Mouse (Mus musculus) heart, adult 2 months (tissue): Measurements from ENCODE around the gene Limk2. TPM values are rescaled to one million over a fixed set of nuclear protein-coding genes. Genes with fewer than 3 reads are reported as not detected.
A peak's percentile ranks its signal among the peaks of the same experiment; 100 is the strongest.

Experiments
- DNase-seq, 2 experiments: peaks; one replicate each; pipeline ENCODE4 v3.0.0; 2021
- H3K27ac ChIP-seq: fragments of 200-600 bp; 2 replicates; pipeline ENCODE4 v1.8.1; 2022
- H3K27me3 ChIP-seq: fragments of 200-500 bp; 2 replicates; pipeline ENCODE4 v1.6.1; 2012; ENCODE audit warnings: mild to moderate bottlenecking, low read length, inconsistent platforms, mixed read lengths; ENCODE audit not compliant: control insufficient read depth, insufficient read depth
- H3K36me3 ChIP-seq: fragments of 200-500 bp; 2 replicates; pipeline ENCODE4 v1.6.1; 2012; ENCODE audit warnings: low read length, inconsistent platforms; ENCODE audit not compliant: control insufficient read depth, insufficient read depth
- H3K4me1 ChIP-seq: fragments of 200-500 bp; 2 replicates; pipeline ENCODE4 v1.6.1; 2011; ENCODE audit warnings: low read length; ENCODE audit not compliant: control insufficient read depth, insufficient read depth
- H3K4me3 ChIP-seq: fragments of 200-600 bp; 2 replicates; pipeline ENCODE4 v1.8.1; 2022
- H3K79me2 ChIP-seq: fragments of 200-500 bp; replicated peaks from 2 replicates; pipeline ENCODE4 v1.6.1; 2012; ENCODE audit warnings: mild to moderate bottlenecking, inconsistent platforms, low read length, moderate library complexity, mixed read lengths; ENCODE audit not compliant: control insufficient read depth, insufficient read depth
- H3K9ac ChIP-seq: fragments of 200-500 bp; 2 replicates; pipeline ENCODE4 v1.6.1; 2012; ENCODE audit warnings: low read depth, mild to moderate bottlenecking, control low read depth, inconsistent platforms, low read length, mixed read lengths
- CTCF ChIP-seq: fragments of 200-600 bp; IDR thresholded peaks from 2 replicates; pipeline ENCODE4 v1.8.1; 2022; ENCODE audit warnings: antibody characterized with exemption, mild to moderate bottlenecking, moderate library complexity
- EP300 ChIP-seq: fragments of 200-500 bp; IDR thresholded peaks from 2 replicates; pipeline ENCODE4 v1.6.1; 2011; ENCODE audit warnings: low read depth, low read length, control low read depth; ENCODE audit not compliant: insufficient read depth
- POLR2A ChIP-seq: fragments of 200-500 bp; IDR thresholded peaks from 2 replicates; pipeline ENCODE4 v1.6.1; 2011; ENCODE audit warnings: mild to moderate bottlenecking, low read depth, low read length, control low read depth; ENCODE audit not compliant: insufficient read depth
- WGBS: fragments of 180-500 bp; shearing (Covaris S2); methylation state at CpG from one replicate; pipeline ENCODE4 v1.1.7; 2018; 5-methylcytosine and 5-hydroxymethylcytosine counted together
- intact Hi-C: fragments of 180-260 bp; cut with DNase I; formaldehyde crosslinking; loops from one replicate; pipeline ENCODE4 v1.15.1; 2025
- polyA plus RNA-seq: library from polyadenylated mRNA; depleted of rRNA; stranded (reverse); fragments of >200 nt; gene quantifications from 2 replicates; pipeline ENCODE4 v1.2.3, GENCODE M21; 2012
- total RNA-seq, 2 experiments: library from RNA; stranded (reverse); gene quantifications; 2 replicates each; pipeline ENCODE4 v1.2.3; 2021

Gene Limk2
- total and polyA plus RNA-seq, 3 experiments: 16.4 to 41.8 (median 17.1) TPM

GRCm38 (mm10) chr11:3427697-3428230 lies 18.8 kb upstream of the Limk2 start:
- no peak overlapping the region for H3K4me3 ChIP-seq
- H3K27me3 ChIP-seq: no peaks in the 10 kb centered on the region
- WGBS: 67% methylated on average over 3 of the region's 3 CpGs
- H3K27ac ChIP-seq: no peak overlapping the region
- TF ChIP-seq POLR2A (no peak), CTCF (no peak), EP300 (no peak)
- H3K36me3 ChIP-seq: no peaks in the 10 kb centered on the region
- H3K4me1 ChIP-seq: no peaks in the 10 kb centered on the region
- intact Hi-C loops: no loop called here
- no peaks in the 10 kb centered on the region for H3K79me2 ChIP-seq
- DNase-seq: no peak
- no peak overlapping the region for H3K9ac ChIP-seq

GRCm38 (mm10) chr11:3422242-3422641 lies 13.3 kb upstream of the Limk2 start:
- Histone ChIP-seq H3K9ac (no peak overlapping the region), H3K27me3 (no peaks in the 10 kb centered on the region), H3K36me3 (peaks cover 9% of the 10 kb centered on the region), H3K27ac (no peak overlapping the region), H3K4me1 (peaks cover 7% of the 10 kb centered on the region), H3K79me2 (peaks cover 1% of the 10 kb centered on the region; the same call in 1 of the 2 replicates), H3K4me3 (no peak overlapping the region)
- no peak for TF ChIP-seq CTCF
- TF ChIP-seq EP300: no peak
- no peak for TF ChIP-seq POLR2A
- no peak for DNase-seq
- intact Hi-C loops: no loop called here
- 77% methylated on average over 4 of the region's 4 CpGs for WGBS

GRCm38 (mm10) chr11:3418741-3419140 lies 9.8 kb upstream of the Limk2 start:
- peaks cover 7% of the 10 kb centered on the region for H3K4me1 ChIP-seq
- peak in 1 of 2 experiments; percentile 28 for DNase-seq
- WGBS: 33% methylated on average over 4 of the region's 4 CpGs

GRCm38 (mm10) chr11:3417795-3418194 lies 8.8 kb upstream of the Limk2 start:
- H3K4me1 ChIP-seq: peaks cover 7% of the 10 kb centered on the region
- no peak overlapping the region for H3K9ac ChIP-seq
- intact Hi-C loops: no loop called here
- peaks cover 1% of the 10 kb centered on the region; the same call in 1 of the 2 replicates for H3K79me2 ChIP-seq
- no peak for DNase-seq
- H3K4me3 ChIP-seq: no peak overlapping the region
- peaks cover 12% of the 10 kb centered on the region for H3K36me3 ChIP-seq
- 53% methylated on average over 6 of the region's 6 CpGs for WGBS
- peak overlapping the region; percentile 28; the same call in 1 of the 2 replicates for H3K27ac ChIP-seq
- TF ChIP-seq POLR2A: no peak
- no peak for TF ChIP-seq CTCF
- no peak for TF ChIP-seq EP300
- H3K27me3 ChIP-seq: no peaks in the 10 kb centered on the region

More at GRCm38 (mm10) chr11:3418741-3419140, 9.8 kb upstream of the Limk2 start:
- TF ChIP-seq CTCF (no peak), EP300 (no peak)
- H3K4me3 ChIP-seq: no peak overlapping the region
- H3K27me3 ChIP-seq: no peaks in the 10 kb centered on the region
- no peak overlapping the region for H3K9ac ChIP-seq
- intact Hi-C loops: no loop called here
- peaks cover 12% of the 10 kb centered on the region for H3K36me3 ChIP-seq
- peaks cover 1% of the 10 kb centered on the region; the same call in 1 of the 2 replicates for H3K79me2 ChIP-seq
- peak overlapping the region; percentile 45 for H3K27ac ChIP-seq

GRCm38 (mm10) chr11:3416399-3416798 lies 7.4 kb upstream of the Limk2 start:
- Histone ChIP-seq H3K4me1 (peaks cover 7% of the 10 kb centered on the region), H3K79me2 (peaks cover 1% of the 10 kb centered on the region; the same call in 1 of the 2 replicates), H3K4me3 (no peak overlapping the region), H3K27me3 (no peaks in the 10 kb centered on the region), H3K9ac (no peak overlapping the region), H3K36me3 (peaks cover 12% of the 10 kb centered on the region), H3K27ac (no peak overlapping the region)
- TF ChIP-seq EP300 (no peak), CTCF (no peak), POLR2A (no peak)
- WGBS: 94% methylated on average over 3 of the region's 3 CpGs
- intact Hi-C loops: no loop called here
- no peak for DNase-seq

GRCm38 (mm10) chr11:3412111-3412510 lies 3.1 kb upstream of the Limk2 start:
- H3K36me3 ChIP-seq: peaks cover 1% of the 10 kb centered on the region; the same call in 1 of the 2 replicates
- H3K4me1 ChIP-seq: peaks cover 1% of the 10 kb centered on the region; the same call in 1 of the 2 replicates
- H3K4me3 ChIP-seq: no peak overlapping the region
- TF ChIP-seq EP300 (no peak), CTCF (no peak), POLR2A (no peak)
- WGBS: 91% methylated on average over 3 of the region's 3 CpGs
- H3K79me2 ChIP-seq: no peaks in the 10 kb centered on the region
- H3K9ac ChIP-seq: no peak overlapping the region
- H3K27ac ChIP-seq: no peak overlapping the region
- intact Hi-C loops: no loop called here
- DNase-seq: no peak
- H3K27me3 ChIP-seq: no peaks in the 10 kb centered on the region
